Mouse (Mus musculus) testis, adult 2 months (tissue): ENCODE measurements around the gene Mdp1.

Source experiments
- CTCF ChIP-seq: fragments of 200-500 bp; IDR thresholded peaks from 2 replicates; pipeline ENCODE4 v1.5.1; 2012; ENCODE audit warnings: low read depth, mild to moderate bottlenecking, inconsistent platforms, low read length, moderate library complexity; ENCODE audit not compliant: control insufficient read depth, insufficient read depth, insufficient replicate concordance
- POLR2A ChIP-seq: fragments of 200-500 bp; IDR thresholded peaks from 2 replicates; pipeline ENCODE4 v1.6.1; 2012; ENCODE audit warnings: low read depth, mild to moderate bottlenecking, inconsistent platforms, low read length, moderate library complexity; ENCODE audit not compliant: control insufficient read depth

DNA sequence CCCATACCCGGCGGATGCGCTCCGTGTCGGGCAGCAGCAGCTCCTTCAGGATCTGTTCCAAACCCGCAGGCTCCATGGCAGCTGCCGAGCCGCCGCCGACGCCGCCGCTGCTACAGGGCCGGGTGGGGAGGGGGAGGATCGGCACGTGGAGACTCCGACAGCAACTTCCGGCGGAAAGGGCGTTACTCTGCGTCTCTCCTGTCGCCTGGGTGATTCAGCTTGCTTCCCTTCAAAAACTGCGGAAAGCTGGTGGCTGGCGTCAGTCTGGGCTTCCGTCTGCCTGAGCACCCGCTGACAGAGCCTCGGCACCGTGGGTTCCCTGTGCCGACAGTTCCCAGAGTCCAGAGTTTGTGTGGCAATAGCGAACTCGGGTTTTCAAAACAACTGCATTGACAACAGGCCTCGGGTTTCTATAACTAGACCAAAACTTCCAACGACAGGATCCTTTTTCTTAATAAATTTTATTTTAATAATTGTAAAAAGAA is 24.7 kb downstream of the Mdp1 start, which contains the start of gene Ipo4:
- TF ChIP-seq POLR2A (peak; percentile 97), CTCF (0 out of 2 replicates have a peak, but pooled peaks have one; percentile 5)
